Mouse (Mus musculus) forelimb bud, embryonic 11.5 days (tissue): ENCODE data around the gene Mrgprf.

ENCODE experiments used
- DNase-seq: peaks from one replicate; pipeline ENCODE4 v3.0.0-alpha.2; 2012; ENCODE audit warnings: low read depth, low spot score

The Mrgprf gene

DNA sequence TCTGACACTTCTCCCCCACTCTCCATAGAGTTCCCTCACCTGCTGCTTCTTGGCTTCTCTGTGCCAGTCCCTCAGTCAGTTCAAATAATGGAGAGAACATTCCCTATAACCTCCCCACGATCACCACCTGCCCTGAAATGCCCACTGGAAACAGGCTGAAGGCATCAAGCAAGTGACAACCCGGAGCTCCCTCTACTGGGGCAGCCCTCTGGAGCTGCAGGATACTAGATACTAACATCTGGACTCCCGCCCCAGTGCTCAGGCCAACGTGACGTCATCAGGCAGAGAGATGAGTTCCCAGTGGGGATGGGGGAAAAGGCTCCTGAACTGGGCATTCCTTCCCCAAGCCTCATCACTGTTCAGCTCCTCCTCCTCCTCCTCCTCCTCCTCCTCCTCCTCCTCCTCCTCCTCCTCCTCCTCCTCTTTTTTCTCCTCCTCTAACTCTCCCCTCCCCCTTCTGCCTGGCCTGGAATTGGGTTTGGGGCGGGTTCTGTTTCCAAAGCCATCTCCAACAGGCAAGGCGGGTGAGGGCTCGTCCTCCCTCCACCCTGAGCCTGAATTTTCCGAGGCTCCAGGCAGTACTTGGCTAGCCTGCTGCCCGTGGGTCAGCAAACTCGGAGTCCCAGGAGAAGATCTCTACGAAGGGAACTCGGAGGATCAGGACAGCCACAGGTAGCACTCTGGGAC lies at the start of gene Mrgprf:
Mrgprf (plus strand) TSS at position 508 of the 687 bp plus-strand sequence.
- no peak for DNase-seq

DNA sequence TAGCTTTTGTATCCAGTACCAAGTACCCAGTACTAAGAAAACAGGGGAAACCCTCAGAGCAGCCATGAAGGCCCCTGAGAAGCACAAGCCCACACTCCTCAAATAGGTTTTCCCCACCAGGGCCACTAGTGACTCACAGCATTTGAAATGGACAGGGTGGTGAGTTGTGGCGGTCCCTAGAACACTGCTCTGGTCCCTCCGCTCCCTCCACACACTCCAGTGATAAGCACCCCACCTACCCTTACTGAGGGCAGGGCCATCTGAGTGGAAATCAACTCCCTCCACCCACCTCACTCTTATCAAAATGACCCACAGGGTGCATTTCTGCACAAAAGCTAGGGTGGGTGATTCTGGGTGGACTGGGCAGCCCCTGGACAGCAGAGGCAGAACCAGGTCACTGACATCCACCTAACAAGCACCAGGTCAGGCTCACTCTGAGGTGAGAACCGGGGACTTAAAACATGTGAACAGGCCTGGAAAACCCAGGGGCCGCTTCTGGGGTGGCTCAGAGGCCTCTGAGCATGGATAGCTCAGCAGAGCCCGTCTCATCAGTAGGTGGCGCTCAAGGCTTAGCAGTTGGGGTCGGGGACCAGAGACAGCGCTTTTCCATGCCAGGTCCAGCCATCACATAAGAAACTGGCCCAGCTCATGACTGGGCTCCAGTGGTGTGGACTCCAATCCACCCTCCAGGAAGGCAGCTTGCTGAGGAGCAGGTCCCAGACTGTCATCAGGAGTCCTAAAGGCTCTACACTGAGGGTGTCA lies 47.7 kb upstream of the Mrgprf start:
- peak; percentile 74 for DNase-seq

DNA sequence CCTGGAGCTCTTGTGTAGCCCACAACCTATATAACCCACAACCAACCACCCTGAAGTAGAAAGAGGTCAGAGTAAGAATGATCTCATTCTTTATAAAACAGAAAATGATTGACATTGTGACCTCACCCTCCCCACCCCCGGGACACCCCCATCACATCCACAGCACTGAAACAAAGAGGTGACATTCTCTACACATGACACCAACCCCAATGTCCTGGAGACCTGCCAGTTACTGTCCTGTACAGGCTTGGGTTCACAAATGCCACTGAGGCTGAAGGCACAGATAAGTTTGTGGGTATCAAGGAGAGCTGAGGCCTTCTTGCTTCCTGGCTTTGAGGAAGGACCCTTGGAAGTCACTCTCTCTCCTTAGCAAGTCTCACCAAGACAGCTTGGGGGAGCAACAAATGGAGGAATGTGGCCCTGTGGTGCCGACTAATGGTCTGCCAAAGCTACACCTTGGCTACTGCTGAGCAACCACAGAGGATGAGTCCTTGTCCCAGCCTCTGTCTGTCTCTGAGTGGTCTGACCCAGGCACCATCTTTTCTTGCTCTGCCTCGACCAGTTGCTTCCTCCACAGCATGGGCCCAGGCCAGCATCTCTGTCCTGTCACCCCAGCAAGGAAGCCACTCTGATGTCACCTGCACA lies 46.5 kb upstream of the Mrgprf start:
- no peak for DNase-seq

DNA sequence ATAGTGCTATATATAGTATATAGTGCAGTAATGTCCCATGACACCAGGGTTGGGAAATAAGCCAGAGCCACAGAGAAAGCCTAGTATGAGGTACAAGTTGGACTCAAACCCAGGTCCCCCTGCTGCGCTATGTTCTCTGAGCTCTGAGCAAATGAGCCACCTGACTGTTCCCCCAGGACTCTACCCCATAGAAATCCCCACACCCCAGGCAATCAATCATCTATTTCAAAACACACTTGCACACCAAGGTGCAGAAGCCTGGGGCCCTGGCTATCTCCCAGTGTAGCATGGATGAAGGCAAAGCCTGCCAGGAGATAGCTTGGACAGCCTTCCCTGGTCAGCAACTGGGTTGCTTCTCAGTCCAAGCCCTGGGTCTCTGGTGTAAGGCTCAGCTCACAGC lies 44.5 kb upstream of the Mrgprf start:
- DNase-seq: no peak

DNA sequence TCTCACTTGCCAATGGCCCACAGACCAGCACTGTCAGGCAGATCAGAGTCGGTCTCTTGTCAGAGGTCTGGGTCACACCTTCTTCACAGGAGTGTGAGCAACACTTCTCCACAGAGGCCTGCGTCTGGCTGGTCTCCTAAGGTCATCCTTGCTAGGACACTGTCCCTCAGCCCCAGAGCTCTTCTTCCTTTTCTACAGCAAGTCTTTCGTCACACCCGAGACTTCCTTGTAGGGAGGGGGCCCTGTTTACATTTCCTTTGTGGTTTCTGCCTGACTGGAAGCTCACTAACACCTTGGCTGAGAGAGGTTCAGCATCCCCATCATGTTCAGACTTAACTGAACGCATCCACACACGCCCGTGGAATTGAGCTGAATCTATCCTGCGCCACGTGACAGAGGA lies 36.4 kb upstream of the Mrgprf start:
- no peak for DNase-seq

DNA sequence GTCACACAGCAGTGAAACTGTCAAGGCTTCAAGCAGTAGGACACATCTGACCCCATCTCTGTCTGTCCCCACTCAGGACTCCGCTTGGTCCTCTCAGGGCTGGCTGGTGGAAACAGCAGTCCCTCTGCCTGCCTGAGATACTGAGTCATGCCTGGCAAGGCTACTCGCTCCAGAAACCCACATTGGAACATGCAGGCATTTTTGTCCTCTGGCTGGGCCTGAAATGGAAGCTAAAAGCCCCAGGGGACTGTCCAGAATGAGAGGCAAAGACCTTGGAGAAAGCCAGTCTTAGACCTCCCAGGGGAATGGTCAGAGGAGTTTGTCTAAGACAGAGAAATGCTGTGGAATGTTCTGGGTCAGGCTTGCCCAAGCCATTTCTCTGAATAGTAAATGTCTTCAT lies 34.6 kb upstream of the Mrgprf start:
- no peak for DNase-seq

DNA sequence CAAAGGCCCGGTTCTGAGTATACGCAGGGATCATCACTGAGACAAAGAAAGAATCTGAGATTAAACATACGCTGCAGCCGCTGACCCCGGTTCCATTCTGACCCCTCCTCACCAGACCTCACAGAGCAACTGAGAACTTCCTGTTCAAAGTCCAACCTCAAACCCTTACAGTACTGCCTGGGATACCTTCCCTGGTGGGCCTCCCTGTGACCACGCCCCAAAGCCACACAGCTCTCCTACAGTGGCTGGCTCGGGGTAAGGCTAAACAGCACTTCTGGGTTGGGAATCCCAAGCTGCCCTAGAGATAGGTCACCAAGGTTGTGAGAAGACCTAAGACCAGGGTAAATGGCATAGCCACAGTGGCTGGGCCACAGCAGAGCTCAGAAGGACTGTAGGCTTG lies 31.7 kb upstream of the Mrgprf start:
- DNase-seq: no peak

DNA sequence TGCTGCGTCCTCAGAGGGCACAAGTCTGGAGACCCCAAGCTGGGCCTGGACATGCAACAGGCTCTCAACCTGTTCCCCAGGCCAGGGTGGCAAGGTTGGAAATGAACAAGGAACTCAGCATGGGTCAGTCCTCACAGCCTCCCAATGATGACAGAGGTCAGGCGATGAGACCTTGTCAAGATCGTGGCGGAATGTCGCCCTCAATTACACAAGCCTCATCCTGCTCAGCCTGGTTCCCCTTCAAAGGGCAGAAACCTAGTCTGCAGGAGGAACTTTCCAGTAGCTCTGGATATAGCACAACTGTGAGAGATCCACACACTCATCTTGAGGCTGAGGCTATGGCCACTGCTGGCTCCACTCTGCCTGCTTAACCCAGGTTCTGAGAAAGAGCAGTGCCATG lies 29.7 kb upstream of the Mrgprf start:
- DNase-seq: no peak

DNA sequence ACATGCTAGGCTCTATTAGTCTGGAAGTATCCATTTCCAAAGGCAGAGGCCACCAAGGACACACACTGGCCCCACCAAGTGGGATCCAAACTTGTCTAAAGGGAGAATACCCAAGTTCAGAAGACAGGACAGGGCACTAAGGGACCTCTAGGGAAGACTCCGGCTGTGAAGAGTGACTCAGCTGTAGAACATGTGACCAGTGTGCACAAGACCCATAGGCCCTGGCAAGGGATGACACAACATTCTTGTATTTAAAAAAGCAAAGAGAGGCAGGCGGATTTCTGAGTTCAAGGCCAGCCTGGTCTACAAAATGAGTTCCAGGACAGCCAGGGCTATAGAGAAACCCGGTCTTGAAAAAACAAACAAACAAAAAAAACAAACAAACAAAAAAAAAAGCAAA lies 25.1 kb upstream of the Mrgprf start:
- no peak for DNase-seq

DNA sequence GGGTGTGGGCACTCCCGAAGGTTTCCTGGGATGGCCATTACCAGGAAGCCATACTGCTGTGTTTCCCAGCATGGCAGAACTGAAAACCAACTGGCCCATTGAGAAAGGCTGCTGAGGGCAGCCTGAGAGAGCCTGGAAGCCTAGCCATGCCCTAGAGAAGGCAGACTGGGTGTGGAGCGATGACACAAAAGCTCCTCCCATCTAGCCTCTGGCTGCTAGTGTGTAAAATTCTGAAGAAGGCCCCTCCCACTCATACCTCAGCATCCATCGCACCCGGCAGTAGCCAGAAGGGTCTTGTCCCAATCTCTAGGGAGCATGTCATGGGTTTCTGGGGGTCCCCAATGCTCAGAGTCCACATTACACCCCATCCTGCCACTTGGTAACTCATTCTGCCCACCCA lies 19.2 kb upstream of the Mrgprf start:
- no peak for DNase-seq

DNA sequence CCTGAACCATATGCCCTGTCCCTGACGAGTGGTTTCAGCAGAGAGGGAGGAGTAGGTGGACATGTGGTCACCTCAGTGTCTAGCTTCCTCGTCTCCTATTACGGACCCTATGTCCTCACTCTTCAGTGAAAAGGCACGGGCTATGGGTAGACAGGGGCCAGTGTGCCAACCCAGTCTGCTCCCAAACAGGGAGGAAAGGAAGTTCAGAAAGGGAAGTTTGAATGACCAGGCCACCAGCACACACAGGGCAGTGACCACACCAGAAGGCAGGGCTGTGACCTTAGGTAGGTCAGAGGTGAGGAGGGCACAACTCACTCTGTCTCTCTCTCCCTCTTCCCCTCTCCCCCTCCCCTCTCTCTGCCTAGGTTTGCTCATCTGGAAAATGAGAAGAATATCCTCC lies 17.6 kb upstream of the Mrgprf start:
- DNase-seq: no peak

DNA sequence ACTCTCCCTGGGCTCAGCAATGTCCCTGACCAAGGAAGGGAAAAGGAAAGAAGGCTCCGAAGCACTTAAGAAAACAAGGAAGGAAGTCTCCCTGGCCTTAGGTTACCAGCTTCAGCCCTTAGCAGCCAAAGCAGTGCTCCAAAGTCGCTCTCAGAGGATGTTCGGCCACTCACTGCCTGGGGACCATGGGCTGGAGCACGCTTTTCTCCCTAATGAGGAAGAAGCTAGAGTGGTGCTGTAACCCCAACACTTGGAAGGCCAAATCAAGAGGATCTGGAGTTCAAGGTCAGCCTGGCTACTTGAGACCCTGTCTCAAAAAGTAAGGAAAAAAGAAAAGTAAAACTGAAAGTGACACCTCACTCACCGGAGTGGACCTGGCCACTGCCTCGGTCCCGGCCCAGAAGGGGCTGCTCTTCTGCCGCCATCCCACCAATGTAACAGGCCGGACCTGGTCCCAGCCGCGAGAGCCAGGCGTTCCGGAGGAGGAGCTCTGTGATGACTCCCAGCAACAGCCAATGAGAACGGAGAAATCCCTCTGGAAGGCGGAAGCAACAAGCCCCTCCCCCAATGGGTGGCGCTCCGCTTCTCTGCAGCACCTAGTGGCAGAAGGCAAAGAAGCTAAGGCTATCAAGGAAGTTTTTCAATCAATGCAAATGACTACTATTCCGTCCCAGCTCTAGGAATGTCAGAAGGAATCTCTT lies 17.0 kb upstream of the Mrgprf start, which contains the start of gene Tpcn2:
Tpcn2 (minus strand) TSS at position 525 of the 701 bp plus-strand sequence.
- peak; percentile 96 for DNase-seq

DNA sequence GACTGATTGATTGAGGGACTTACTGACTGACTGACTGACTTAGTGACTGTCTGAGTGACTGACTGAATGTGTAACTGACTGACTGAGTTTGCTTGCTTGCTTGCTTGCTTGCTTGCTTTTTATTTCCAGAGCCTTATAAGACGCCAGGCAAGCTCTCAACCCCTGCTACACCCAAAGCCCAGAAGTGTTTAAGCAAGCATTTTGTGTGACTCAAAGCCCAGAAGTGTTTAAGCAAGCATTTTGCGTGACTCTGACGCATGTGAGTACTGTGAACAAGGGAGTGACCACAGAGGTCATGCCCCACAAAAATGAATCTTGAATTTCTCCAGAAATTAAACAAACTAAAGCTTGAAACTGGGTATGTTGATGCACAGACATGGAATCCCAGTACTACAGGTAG lies 16.3 kb upstream of the Mrgprf start:
- no peak for DNase-seq

DNA sequence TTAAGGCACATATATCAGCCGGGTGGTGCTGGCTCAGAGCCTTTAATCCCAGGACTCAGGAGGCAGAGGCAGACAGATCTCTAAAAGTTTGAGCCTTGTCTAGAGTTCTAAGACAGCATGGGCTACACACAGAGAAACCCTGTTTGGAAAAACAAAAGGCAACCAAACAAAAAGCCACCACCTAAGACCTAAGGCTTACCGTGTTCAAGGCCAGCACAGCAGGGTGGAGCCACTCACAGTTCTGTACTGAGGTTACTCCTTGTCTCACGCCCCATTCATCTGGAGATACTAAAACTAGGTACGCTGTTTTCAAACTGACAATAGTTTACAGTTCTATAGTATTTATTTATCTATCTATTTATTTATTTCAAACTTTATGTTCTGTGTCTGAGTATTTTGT lies 15.2 kb upstream of the Mrgprf start:
- DNase-seq: no peak

DNA sequence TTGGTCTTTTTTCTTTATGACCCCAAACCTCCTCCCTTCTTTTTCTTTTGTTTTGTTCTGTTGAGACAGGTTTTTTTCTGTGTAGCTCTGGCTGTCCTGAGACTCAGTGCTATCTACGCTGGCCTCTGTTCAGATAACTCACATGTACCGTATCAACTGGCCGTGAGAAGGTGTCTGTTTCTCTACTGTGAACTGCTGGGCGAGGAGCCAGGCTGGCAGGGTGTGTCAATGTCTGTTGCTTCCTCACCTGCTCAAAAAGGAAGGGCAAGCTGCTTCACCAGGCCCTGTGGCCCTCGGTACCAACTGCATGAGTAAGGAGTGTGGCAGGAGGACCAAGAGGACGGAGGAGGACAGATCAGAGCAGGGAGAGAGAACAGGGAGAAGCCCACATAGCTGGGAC lies 13.2 kb upstream of the Mrgprf start:
- DNase-seq: no peak

DNA sequence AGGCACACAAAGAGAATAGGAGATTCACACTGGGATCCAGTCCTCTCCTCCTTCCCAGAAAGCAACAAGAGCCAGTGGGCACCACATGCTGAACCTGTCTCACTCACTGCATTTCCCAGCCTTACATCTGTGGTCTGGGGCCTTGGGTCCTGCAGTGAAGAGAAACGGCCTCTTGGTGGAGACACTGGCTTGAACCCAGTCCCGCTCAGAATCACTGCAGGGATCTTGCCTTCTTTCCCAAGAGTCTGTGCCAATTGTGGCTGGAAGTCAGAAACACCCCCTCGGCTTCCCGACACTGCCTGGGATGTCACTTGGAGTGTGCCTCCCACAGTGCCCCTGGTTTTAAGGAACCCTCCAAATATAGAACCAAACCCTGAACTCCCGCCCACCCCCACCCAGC lies 11.3 kb upstream of the Mrgprf start:
- DNase-seq: peak; percentile 45

DNA sequence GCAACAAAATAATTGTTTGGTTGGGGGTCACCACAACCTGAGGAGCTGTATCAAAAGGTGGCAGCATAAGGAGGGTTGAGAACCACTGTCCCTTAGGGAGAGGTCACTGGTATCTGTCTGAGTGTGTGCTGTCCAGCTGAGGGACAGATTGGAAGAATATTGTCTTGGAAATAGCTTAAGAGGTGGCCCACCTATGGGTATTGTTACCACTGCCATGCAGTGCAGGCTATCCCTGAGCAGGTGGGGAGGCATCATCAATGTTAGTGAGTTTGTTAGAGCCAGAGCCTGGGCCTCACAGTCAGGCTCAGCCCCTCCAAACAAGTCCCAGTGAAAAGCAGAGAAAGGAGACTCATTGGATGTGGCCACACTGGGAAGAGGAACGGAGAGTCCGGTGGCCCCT lies 8.8 kb upstream of the Mrgprf start:
- DNase-seq: no peak

DNA sequence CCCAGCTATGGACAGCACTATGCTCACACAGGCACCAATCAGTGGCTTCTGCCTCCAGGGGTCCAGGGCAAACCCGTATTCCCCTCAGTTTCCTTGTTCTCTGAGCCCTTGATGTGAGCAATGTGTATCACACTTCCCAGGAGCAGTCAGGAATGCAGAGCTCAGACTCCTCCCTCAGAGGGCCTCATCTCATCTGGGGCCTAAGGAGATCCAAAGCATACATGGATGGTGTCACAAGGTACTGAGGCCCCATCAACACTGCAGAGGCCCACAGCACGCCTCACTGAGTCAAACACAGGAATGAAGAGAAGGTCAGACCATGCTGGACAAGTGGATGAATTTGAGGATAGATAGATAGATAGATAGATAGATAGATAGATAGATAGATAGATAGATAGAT lies 7.9 kb upstream of the Mrgprf start:
- DNase-seq: no peak

DNA sequence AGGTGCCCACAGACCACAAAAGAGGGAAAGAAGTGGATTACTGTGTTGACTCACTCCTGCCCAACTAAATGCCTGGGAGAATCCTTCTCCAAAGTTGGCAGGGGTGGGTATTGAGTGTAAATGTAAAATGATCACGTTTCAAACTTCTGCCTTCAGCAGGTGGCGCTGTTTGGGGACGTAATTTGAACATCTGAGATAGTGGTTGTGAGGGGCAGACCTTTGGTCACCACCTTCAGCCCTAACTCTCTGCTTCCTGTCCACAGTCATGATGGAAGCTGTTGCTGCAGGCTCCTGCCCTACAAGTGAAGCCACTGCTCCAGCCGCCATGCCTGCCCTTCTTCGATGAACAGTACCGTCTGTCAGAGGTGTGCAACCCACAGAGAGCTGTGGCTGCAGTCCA lies 6.8 kb upstream of the Mrgprf start:
- peak; percentile 49 for DNase-seq

DNA sequence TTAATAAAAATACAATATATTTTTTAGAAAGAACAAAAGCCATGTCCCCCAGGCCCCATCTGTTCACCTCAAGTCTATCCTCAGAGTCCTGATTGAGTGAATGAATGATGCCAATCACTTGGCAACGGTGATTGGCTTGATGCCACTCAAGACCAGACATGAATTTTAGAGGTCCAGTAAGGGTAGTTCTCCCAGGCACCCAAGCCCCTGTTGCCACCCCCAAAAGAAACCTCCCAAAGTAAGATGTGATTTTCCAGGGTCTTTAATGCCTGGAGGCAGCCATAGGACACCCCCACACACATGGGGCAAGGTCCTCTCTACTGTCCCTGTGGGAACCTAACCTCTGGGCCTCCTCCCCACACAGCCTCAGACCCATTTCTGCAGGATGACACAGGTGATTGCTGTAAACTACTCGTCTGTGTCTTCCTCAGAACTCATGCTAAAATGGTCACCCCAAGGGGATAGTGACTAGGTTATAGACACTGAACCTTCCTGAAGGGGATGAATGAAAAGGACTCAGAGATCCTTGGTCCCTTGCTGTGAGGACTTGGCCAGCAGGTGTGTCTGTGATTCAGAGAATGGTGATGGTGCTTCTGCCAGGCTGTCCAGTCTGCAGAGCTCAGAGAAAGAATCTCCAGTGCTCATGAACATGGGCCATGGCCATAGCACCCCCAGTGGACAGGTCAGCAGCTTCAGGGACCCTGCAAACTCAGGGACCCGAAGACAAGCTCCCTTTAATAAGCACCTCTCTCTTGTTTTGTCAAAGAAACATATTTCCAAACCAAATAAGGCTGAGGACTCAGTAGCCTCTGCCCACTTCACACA lies 1.8 kb upstream of the Mrgprf start:
- no peak for DNase-seq

DNA sequence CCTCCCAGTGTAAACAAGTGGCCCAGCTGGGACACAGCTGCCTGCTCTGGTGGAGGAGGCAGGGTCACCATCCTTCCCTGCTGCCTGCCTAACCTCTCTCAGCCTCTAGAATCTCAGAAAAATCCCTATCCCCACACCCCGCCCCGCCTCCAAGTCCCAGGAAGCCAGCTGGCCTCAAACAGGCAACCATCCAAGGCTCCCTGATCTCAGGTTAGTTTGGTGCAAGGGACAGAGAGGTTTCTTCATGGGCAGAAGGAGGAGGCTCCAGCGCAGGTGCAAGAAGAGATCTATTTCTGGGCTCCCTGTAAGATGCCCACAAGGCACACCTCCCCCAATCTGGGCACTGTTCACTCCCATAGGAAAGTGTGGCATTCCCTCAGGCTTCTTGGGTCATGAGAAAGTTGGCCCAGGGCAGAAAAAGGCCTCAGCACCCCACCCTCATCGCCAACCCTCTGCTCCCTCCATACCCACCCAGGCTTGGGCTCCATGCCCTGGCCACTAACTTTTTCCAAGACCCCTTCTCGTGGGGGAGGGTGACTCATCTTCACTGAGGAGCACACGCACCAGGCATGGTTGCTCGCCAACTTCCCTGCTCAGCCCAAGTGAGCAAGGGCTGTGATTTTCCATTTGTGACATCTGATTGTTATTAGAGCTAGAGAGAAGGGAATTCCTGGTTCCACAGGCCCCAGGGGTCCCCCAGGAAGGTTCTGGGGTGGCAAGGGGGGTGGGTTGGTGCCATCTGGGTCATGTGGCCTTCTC lies 887 bp upstream of the Mrgprf start:
- DNase-seq: no peak
